Mouse (Mus musculus): ENCODE results near the gene Olfr1395.

Gene Olfr1395

GRCm38 (mm10) chr11:49168839-49169611 is 27.0 kb downstream of the Olfr1395 start:
- in situ Hi-C loops (cut with MboI, MseI), result no loop called here

GRCm38 (mm10) chr11:49170576-49170975 is 28.5 kb downstream of the Olfr1395 start:
- in situ Hi-C loops (cut with MboI, MseI), result loop anchor here (10.0 kb wide), 1 partner anchor 234 kb away; no protein-coding TSS in a partner anchor

- in situ Hi-C loops (cut with MboI, MseI), result loop anchor here (10.0 to 25.0 kb wide), 2 partner anchors 229 to 387 kb away; partner anchors contain the start of gene Olfr1380
These were observed 33.3 kb downstream of the Olfr1395 start for GRCm38 (mm10) chr11:49175345-49175744.

GRCm38 (mm10) chr11:49176047-49176779 is 34.1 kb downstream of the Olfr1395 start:
- in situ Hi-C loops (cut with MboI, MseI), result loop anchor here (10.0 to 25.0 kb wide), 2 partner anchors 229 to 386 kb away; partner anchors contain the start of gene Olfr1380

GRCm38 (mm10) chr11:49183172-49183571 is 41.1 kb downstream of the Olfr1395 start:
- in situ Hi-C loops (cut with MboI, MseI), result loop anchor here (25.0 kb wide), 1 partner anchor 379 kb away; the partner anchor contains the start of gene Olfr1380

GRCm38 (mm10) chr11:49186452-49186851 is 44.4 kb downstream of the Olfr1395 start:
- in situ Hi-C loops (cut with MboI, MseI), result loop anchor here (25.0 kb wide), 1 partner anchor 376 kb away; the partner anchor contains the start of gene Olfr1380

GRCm38 (mm10) chr11:49186955-49187488 is 44.9 kb downstream of the Olfr1395 start, which contains the start of gene Btnl9:
Gene Btnl9, minus strand, starts transcription at chr11:49187159.
- in situ Hi-C loops (cut with MboI, MseI), result loop anchor here (25.0 kb wide), 1 partner anchor 375 kb away; the partner anchor contains the start of gene Olfr1380

GRCm38 (mm10) chr11:49187701-49188100 is 45.6 kb downstream of the Olfr1395 start:
- in situ Hi-C loops (cut with MboI, MseI), result loop anchor here (25.0 kb wide), 1 partner anchor 375 kb away; the partner anchor contains the start of gene Olfr1380

GRCm38 (mm10) chr11:49189737-49190136 is 47.7 kb downstream of the Olfr1395 start:
- in situ Hi-C loops (cut with MboI, MseI), result loop anchor here (25.0 kb wide), 1 partner anchor 373 kb away; the partner anchor contains the start of gene Olfr1380

- in situ Hi-C loops (cut with MboI, MseI), result loop anchor here (25.0 kb wide), 1 partner anchor 371 kb away; the partner anchor contains the start of gene Olfr1380
These were observed 49.0 kb downstream of the Olfr1395 start for GRCm38 (mm10) chr11:49191083-49191482.

GRCm38 (mm10) chr11:49194771-49195170 is 52.7 kb downstream of the Olfr1395 start:
- in situ Hi-C loops (cut with MboI, MseI), result loop anchor here (25.0 kb wide), 1 partner anchor 368 kb away; the partner anchor contains the start of gene Olfr1380

GRCm38 (mm10) chr11:49195819-49196322 is 53.8 kb downstream of the Olfr1395 start:
- in situ Hi-C loops (cut with MboI, MseI), result loop anchor here (25.0 kb wide), 1 partner anchor 366 kb away; the partner anchor contains the start of gene Olfr1380

Measured in T-helper 2 cell (primary cell).